Mouse (Mus musculus) left cerebral cortex, adult 18-20 months (tissue): Measurements from ENCODE around the gene Itgb2. TPM values are rescaled to one million over a fixed set of nuclear protein-coding genes. Genes with fewer than 3 reads are reported as not detected.

ENCODE experiments used
- DNase-seq, 2 experiments: peaks; one replicate each; pipeline ENCODE4 v3.0.0; 2021 to 2022; ENCODE audit warnings: low spot score in 2 of 2, mixed read lengths in 1 of 2
- long read RNA-seq, 2 experiments: library from polyadenylated mRNA; stranded (forward); transcript quantifications; one replicate each; pipeline ENCODE4 v2.0.0; 2021
- total RNA-seq, 2 experiments: library from RNA; stranded (reverse); gene quantifications; 2 replicates each; pipeline ENCODE4 v1.2.3; 2021

Gene Itgb2
- 1 to 10 TPM; 3.6 to 3.8 TPM for total RNA-seq
- long read RNA-seq, experiment 1, transcript Itgb2-201 (16 exons, 2,970 nt), result major isoform, 5 of 7 reads
- long read RNA-seq, experiment 1, partial matches to known transcripts, result 2 of 7 reads
- long read RNA-seq, experiment 1, other reads (novel, unspliced or antisense), result 0 of 7 reads
- long read RNA-seq, experiment 2, transcript Itgb2-201 (16 exons, 2,970 nt), result major isoform, 8 of 8 reads
- long read RNA-seq, experiment 2, partial matches to known transcripts, result 0 of 8 reads
- long read RNA-seq, experiment 2, other reads (novel, unspliced or antisense), result 0 of 8 reads

GRCm38 (mm10) chr10:77530140-77530539 is at the start of gene Itgb2:
Gene Itgb2 (plus strand): TSS chr10:77530252.
- DNase-seq, result no peak

DNA sequence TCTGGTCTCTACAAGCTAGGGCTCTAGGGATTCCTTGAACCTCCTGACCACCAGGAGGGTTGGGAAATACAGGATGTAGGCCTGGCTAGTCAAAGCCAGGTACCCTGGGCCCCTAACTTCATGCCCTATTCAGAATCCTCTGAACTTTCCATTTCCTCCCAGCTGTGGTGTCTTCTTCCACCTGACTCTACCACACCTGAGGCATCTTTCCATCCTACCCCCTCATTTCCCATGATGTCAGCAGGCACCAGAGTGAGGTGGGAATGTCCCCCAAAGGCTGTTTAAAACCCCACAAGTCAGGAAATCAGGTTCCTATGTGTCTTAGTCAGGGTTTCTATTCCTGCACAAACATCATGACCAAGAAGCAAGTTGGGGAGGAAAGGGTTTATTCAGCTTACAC is 48.2 kb upstream of the Itgb2 start:
- no peak for DNase-seq

- no peak for DNase-seq
Measured at GRCm38 (mm10) chr10:77484205-77484935, 45.7 kb upstream of the Itgb2 start.

DNA sequence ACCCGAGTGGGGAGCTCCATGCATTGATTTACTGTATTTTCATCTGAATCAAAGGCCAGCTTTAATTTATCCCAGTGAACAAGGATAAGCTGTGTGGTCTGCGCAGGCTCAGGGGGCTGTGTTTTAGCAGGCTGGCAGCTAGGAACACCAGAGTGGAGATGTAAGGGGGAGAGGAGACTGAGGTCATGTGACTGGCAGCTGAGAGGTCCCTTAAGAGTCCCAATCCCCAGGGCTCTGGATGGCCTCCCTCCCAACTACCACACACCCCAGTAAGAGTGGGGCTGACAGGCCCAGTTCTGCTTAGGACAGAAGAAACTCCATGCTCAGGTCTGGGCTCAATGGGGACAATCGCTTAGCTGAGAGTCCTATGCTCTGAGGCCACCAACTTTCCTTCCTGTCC is 44.3 kb upstream of the Itgb2 start:
- no peak for DNase-seq

GRCm38 (mm10) chr10:77488168-77488567 is 41.9 kb upstream of the Itgb2 start:
- DNase-seq, result no peak

GRCm38 (mm10) chr10:77491585-77491984 is 38.5 kb upstream of the Itgb2 start:
- DNase-seq, result no peak

GRCm38 (mm10) chr10:77492885-77493284 is 37.2 kb upstream of the Itgb2 start:
- DNase-seq, result no peak

GRCm38 (mm10) chr10:77497185-77497584 is 32.9 kb upstream of the Itgb2 start:
- no peak for DNase-seq

- no peak for DNase-seq
Measured at GRCm38 (mm10) chr10:77498254-77498653, 31.8 kb upstream of the Itgb2 start.

- no peak for DNase-seq
Measured at GRCm38 (mm10) chr10:77500636-77501035, 29.4 kb upstream of the Itgb2 start.

GRCm38 (mm10) chr10:77502967-77503922 is 26.8 kb upstream of the Itgb2 start:
- no peak for DNase-seq

DNA sequence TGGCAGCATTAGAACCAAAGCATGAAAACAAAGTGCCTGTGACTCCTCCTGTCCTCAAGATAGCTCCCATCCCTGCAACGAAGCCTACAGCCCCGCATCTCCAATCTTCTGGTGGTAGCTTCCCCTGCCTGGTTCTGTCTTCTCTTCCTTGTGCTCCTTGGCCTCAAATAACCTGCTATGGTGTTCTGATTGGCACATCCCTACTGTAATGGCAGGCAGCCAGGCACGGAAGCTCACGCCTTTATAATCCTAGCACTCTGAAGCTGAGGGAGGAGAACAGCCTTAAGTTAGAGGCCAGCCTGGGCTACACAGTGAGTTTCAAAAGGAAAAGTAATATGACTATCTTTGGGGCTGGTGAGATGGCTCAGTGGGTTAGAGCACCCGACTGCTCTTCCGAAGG is 25.9 kb upstream of the Itgb2 start:
- no peak for DNase-seq

DNA sequence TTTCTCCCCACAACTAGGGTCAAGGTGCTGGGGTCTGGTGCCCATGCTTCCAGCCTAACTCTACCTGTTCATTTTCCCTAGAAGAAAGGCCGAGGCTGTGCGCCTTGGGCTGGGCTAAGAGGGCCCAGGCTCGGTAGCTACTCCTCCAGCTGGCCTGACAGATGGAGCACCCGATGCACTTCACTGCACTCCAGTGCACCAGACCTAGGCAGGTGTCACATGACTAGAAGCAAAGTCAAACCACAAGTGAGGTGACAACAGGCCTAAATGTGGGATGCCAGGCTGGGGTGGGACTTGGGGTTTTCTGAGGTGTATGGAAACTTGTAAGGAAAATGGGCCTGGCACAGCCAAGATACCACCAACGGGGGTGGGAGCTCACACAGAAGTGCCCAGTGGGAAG is 23.5 kb upstream of the Itgb2 start:
- DNase-seq, result no peak

DNA sequence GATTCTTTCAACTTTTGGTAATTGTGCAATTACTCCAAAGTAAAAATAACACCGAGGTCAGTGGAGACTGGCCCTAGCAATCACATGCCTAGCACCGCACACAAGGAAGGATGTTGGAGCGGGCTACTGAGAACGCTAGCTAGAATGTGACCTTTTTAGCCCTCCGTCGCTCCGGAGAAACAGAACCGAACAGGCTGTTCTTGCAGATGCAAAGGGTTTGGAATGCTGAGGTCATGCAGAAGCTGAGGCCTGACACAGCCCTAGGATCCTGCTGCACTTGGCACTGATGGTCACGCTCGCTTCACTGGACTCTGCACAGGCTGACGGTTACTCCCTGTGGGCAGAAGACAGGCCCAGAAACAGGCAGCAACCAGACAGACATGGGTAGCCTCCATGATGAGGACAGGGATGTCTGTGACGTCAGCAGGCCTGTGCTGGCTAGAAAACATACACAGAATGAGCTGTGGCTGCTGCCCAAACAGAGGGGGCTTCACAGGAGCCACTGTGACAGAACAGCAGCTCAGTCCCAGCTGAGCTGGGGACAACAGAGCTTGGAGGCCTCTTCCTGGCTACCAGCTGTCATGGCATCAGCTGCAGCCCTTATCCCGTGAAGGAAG is 23.0 kb upstream of the Itgb2 start:
- DNase-seq, result no peak

DNA sequence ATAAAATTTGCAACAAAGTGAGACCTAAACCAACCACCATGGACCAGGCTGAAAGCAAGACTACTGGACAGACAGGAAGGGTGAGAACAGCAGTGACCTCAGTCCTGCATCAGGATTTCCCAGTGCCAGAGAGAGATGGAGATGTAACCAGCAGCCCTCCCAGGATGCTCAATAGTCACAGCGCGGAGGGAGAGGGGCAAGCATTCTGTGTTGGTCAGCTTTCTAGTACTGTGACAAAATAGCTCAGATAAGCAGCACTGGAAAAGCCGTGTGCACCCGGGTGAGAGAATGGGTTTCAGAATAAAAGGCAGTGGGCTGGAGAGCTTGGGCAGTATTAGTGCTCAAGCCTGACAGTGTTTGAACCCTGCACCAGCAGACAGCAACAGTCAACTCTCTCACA is 22.3 kb upstream of the Itgb2 start:
- no peak for DNase-seq

- no peak for DNase-seq
Measured at GRCm38 (mm10) chr10:77508744-77509143, 21.3 kb upstream of the Itgb2 start.

GRCm38 (mm10) chr10:77509403-77510187 is 20.5 kb upstream of the Itgb2 start:
- peak; percentile 76 to 91 for DNase-seq

DNA sequence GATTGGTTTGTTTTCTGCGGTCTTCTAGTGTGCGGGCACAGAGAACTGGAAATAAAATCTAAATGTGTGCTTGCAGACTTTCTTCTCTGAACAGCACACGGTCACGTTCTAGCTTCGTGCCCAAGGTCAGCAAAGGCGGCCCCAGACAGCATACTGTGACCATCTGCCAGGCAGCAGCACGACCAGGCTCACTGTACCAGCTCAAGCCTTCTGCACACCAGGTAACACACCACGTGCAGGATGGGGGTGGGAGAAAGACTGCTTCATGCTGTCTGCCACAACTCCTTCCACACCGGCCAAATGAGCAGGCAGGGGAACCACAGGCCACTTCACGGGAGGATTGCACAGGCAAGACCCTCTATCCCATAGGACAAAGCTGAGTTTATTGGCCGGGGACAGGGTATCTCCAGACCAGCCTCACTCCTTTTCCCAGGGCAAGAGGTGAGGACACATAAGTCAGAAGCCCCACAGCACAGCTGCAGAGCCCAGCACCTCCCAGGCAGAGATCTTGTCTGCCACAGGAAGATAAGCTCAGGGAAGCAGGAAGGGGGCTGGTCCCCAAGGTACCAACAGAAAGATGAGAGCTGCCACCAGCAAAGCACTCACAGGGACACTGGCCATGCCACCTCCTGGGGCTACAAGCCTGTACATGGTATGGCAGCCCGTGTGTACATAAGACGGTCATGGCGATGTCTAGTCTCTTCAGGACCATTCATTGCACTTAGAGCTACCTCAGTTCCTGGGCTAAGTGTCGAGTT is 19.6 kb upstream of the Itgb2 start:
- no peak for DNase-seq
